Mouse (Mus musculus): ENCODE measurements at regions not wholly inside any gene's neighbourhood (a gene's known extent, or its start where the extent isn't known, plus 50 kb on each side); places are given as distances from the start of the nearest gene placed in this dataset.

- DNase-seq: no peak
Measured at GRCm38 (mm10) chr8:31749974-31750373, 1678.5 kb upstream of the 5930422O12Rik start.

- no peak for DNase-seq
Measured at GRCm38 (mm10) chr8:31750482-31751126, 1677.9 kb upstream of the 5930422O12Rik start.

- DNase-seq: no peak
Measured at GRCm38 (mm10) chr8:31755737-31756136, 1672.8 kb upstream of the 5930422O12Rik start.

GRCm38 (mm10) chr8:31762091-31762490, 1666.4 kb upstream of the 5930422O12Rik start:
- DNase-seq: no peak

Data from kidney, adult 8-10 months (tissue).